In the genomic region with DNA sequence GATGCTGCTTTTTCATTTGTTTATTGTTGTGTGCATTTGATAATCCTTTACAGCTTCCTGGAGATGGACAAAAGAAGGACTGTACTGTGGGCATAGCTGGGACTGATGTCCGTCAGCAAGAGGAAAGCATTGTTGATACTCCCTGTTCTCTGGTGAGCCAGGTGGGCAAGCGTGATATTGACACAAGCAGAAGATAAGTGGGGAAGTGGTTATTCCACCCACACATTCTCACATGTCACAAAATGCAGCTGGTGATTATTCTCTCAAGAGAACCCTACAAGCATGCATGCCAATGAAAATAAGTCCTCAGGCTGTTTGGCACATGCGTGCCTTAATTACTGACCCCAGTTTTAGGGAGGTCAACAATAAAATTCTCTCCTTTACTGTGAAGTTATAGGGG, we compare ENCODE assay signal across 12 mouse cellular contexts.
DNase-seq lines count a peak whose midpoint lies in the region; ATAC-seq and TF ChIP-seq lines count a peak whose summit lies in the region.
"Had no signal": no experiment of that assay in that cellular context is flagged by ENCODE, and none has a peak within 500 bp of the region (broad histone marks: within the 10 kb centered on the region; RNA-seq: fewer than 3 reads in every experiment).

No protein-coding gene starts in this region.

- no peak overlapping the region for H3K4me3 ChIP-seq in lung, embryonic 14.5 days (ENCODE audit: low read depth, low read length)
- no peak overlapping the region for H3K4me3 ChIP-seq in lung, adult 2 months (replicated peaks; ENCODE audit: extremely low read depth, low read depth, low read length)
- no peak overlapping the region for H3K4me3 ChIP-seq in neural tube, embryonic 15.5 days (replicated peaks)
- H3K4me3 ChIP-seq: lung, embryonic 15.5 days had no signal

- no peaks in the 10 kb centered on the region for H3K4me1 ChIP-seq in lung, embryonic 14.5 days (ENCODE audit: insufficient read depth)
- H3K4me1 ChIP-seq in lung, adult 2 months (ENCODE audit: control insufficient read depth, insufficient read depth, low read length), result no peaks in the 10 kb centered on the region
- H3K4me1 ChIP-seq in neural tube, embryonic 15.5 days, result no peaks in the 10 kb centered on the region
- H3K4me1 ChIP-seq: lung, embryonic 15.5 days had no signal

- 36% methylated on average over 3 of the region's 3 CpGs for WGBS in lung, embryonic 14.5 days
- 11% methylated on average over 3 of the region's 3 CpGs for WGBS in lung, adult 2 months
- 61% methylated on average over 3 of the region's 3 CpGs for WGBS in neural tube, embryonic 15.5 days

- TF ChIP-seq POLR2A in lung, adult 2 months (IDR thresholded peaks at IDR 0.05; ENCODE audit: borderline replicate concordance, extremely low read depth, low read depth, low read length), result no peak

- no peak for ATAC-seq in lung, embryonic 14.5 days (ENCODE audit: insufficient read depth)
- ATAC-seq in neutrophil, adult 5-6 weeks (ENCODE audit: extremely low read depth, insufficient number of reproducible peaks, low FRiP score, poor library complexity, severe bottlenecking), result peak; percentile 94
- ATAC-seq in neural tube, embryonic 15.5 days (ENCODE audit: low FRiP score), result no peak
- ATAC-seq in inflammation-experienced regulatory T-cells, adult 6 months, result no peak
- ATAC-seq: intestine, embryonic 16.5 days had no signal

- DNase-seq in lung, embryonic 14.5 days, result peak; percentile 3
- no peak for DNase-seq in lung, adult 2 months
- DNase-seq in Muller cell, postnatal 12 days (ENCODE audit: inconsistent ontology term), result peak; percentile 47
- peak; percentile 19 for DNase-seq in kidney, adult 9 months
- DNase-seq in embryo, embryonic 10.5 days (ENCODE audit: low spot score), result no peak
- DNase-seq: adrenal gland, adult 8-10 months; cerebellum, adult 8-10 months had no signal

- H3K9me3 ChIP-seq in lung, embryonic 14.5 days (ENCODE audit: low read depth, low read length), result no peaks in the 10 kb centered on the region
- no peaks in the 10 kb centered on the region for H3K9me3 ChIP-seq in neural tube, embryonic 15.5 days (replicated peaks)
- H3K9me3 ChIP-seq: lung, embryonic 15.5 days had no signal

- H3K4me2 ChIP-seq in lung, embryonic 14.5 days, result no peak overlapping the region
- no peak overlapping the region for H3K4me2 ChIP-seq in neural tube, embryonic 15.5 days
- H3K4me2 ChIP-seq: lung, embryonic 15.5 days had no signal

- H3K27me3 ChIP-seq in lung, embryonic 14.5 days (ENCODE audit: insufficient read depth, low read length), result no peaks in the 10 kb centered on the region
- no peaks in the 10 kb centered on the region for H3K27me3 ChIP-seq in neural tube, embryonic 15.5 days (replicated peaks)
- H3K27me3 ChIP-seq: lung, embryonic 15.5 days had no signal

- no peaks in the 10 kb centered on the region for H3K36me3 ChIP-seq in lung, embryonic 14.5 days (ENCODE audit: insufficient read depth)
- no peaks in the 10 kb centered on the region for H3K36me3 ChIP-seq in neural tube, embryonic 15.5 days
- H3K36me3 ChIP-seq: lung, embryonic 15.5 days had no signal

- no peak for TF ChIP-seq CTCF in lung, embryonic 14.5 days (IDR thresholded peaks at IDR 0.05; ENCODE audit: low read depth)
- no peak for TF ChIP-seq CTCF in lung, adult 2 months (IDR thresholded peaks at IDR 0.05; ENCODE audit: insufficient read depth, low read length)

- no peak overlapping the region for H3K9ac ChIP-seq in lung, embryonic 14.5 days
- H3K9ac ChIP-seq in neural tube, embryonic 15.5 days (replicated peaks), result no peak overlapping the region
- H3K9ac ChIP-seq: lung, embryonic 15.5 days had no signal

- no peak overlapping the region for H3K27ac ChIP-seq in lung, embryonic 14.5 days (ENCODE audit: low read depth)
- H3K27ac ChIP-seq in neural tube, embryonic 15.5 days (replicated peaks), result no peak overlapping the region
- H3K27ac ChIP-seq: lung, embryonic 15.5 days had no signal

Comparison
In these comparisons a context has a peak if more than half of its experiments do, and no peak if none do; other contexts are left out.
1. DNase-seq: peak in lung, embryonic 14.5 days (single experiment), Muller cell, postnatal 12 days (single experiment) and kidney, adult 9 months (single experiment); none in lung, adult 2 months (single experiment) and embryo, embryonic 10.5 days (single experiment).